ENCODE assay signal across 8 mouse cellular contexts in genomic region chr9:108261865-108262264, GRCm38 (mm10). TPM values are rescaled to one million over a fixed set of nuclear protein-coding genes. Genes with fewer than 3 reads are reported as not detected.
DNase-seq lines count a peak whose midpoint lies in the region; ATAC-seq and TF ChIP-seq lines count a peak whose summit lies in the region.

No protein-coding gene starts in this region.

- H3K9me3 ChIP-seq in kidney, postnatal 0 days (replicated peaks; ENCODE audit: low read length), result no peaks in the 10 kb centered on the region
- H3K9me3 ChIP-seq in forebrain, embryonic 11.5 days (ENCODE audit: control insufficient read depth, low read length), result no peaks in the 10 kb centered on the region
- no peaks in the 10 kb centered on the region for H3K9me3 ChIP-seq in intestine, embryonic 14.5 days (ENCODE audit: control insufficient read depth, low read length)
- no peaks in the 10 kb centered on the region for H3K9me3 ChIP-seq in neural tube, embryonic 13.5 days

- H3K27ac ChIP-seq in kidney, postnatal 0 days, result peak overlapping the region; percentile 92
- no peak overlapping the region for H3K27ac ChIP-seq in forebrain, embryonic 11.5 days (ENCODE audit: low read depth, low read length)
- no peak overlapping the region for H3K27ac ChIP-seq in intestine, embryonic 14.5 days (ENCODE audit: low read depth)
- H3K27ac ChIP-seq in neural tube, embryonic 13.5 days (replicated peaks), result no peak overlapping the region

- peak overlapping the region; percentile 80 for H3K4me2 ChIP-seq in kidney, postnatal 0 days (ENCODE audit: low read length)
- H3K4me2 ChIP-seq in forebrain, embryonic 11.5 days (ENCODE audit: low read depth, low read length, severe bottlenecking), result peak overlapping the region; percentile 62
- peak overlapping the region; percentile 60 for H3K4me2 ChIP-seq in intestine, embryonic 14.5 days (ENCODE audit: low read length)
- H3K4me2 ChIP-seq in neural tube, embryonic 13.5 days, result peak overlapping the region; percentile 70

- peak overlapping the region; percentile 98 for H3K4me3 ChIP-seq in kidney, postnatal 0 days (replicated peaks; ENCODE audit: low read depth, low read length)
- no peak overlapping the region for H3K4me3 ChIP-seq in forebrain, embryonic 11.5 days (ENCODE audit: low read depth, low read length)
- H3K4me3 ChIP-seq in intestine, embryonic 14.5 days (ENCODE audit: low read depth, low read length), result peak overlapping the region; percentile 92; the same call in 1 of the 2 replicates
- H3K4me3 ChIP-seq in neural tube, embryonic 13.5 days, result peak overlapping the region; percentile 90

- H3K9ac ChIP-seq in kidney, postnatal 0 days (ENCODE audit: low read depth, low read length), result peak overlapping the region; percentile 95
- H3K9ac ChIP-seq in forebrain, embryonic 11.5 days (ENCODE audit: low read length), result 0 out of 2 replicates have a peak overlapping the region, but pooled peaks have one; percentile 1
- H3K9ac ChIP-seq in intestine, embryonic 14.5 days (ENCODE audit: low read length), result no peak overlapping the region
- H3K9ac ChIP-seq in neural tube, embryonic 13.5 days, result 0 out of 2 replicates have a peak overlapping the region, but pooled peaks have one; percentile 91

- no peak for TF ChIP-seq CTCF in kidney, postnatal 0 days (IDR thresholded peaks at IDR 0.05; ENCODE audit: low read depth)

- ATAC-seq in kidney, postnatal 0 days (replicated peaks; ENCODE audit: low FRiP score, low read depth), result no peak
- ATAC-seq in forebrain, embryonic 11.5 days (replicated peaks; ENCODE audit: low FRiP score), result no peak
- no peak for ATAC-seq in intestine, embryonic 14.5 days (replicated peaks; ENCODE audit: low FRiP score, low TSS enrichment, low read depth)
- no peak for ATAC-seq in neural tube, embryonic 13.5 days (ENCODE audit: low read depth)
- ATAC-seq in erythroid progenitor cell, adult 5-6 weeks (replicated peaks; ENCODE audit: low FRiP score, poor library complexity, severe bottlenecking), result no peak

- no peak for DNase-seq in kidney, postnatal 0 days (ENCODE audit: low spot score)
- DNase-seq in kidney, postnatal 14 days, result no peak
- no peak for DNase-seq in forebrain, embryonic 11.5 days (ENCODE audit: low spot score)
- DNase-seq in intestine, embryonic 14.5 days (ENCODE audit: low spot score), result no peak
- DNase-seq in cerebellum, adult 11 months, result no peak
- no peak for DNase-seq in cerebellum, postnatal 10 days

- no peaks in the 10 kb centered on the region; the same call in 1 of the 2 replicates for H3K36me3 ChIP-seq in kidney, postnatal 0 days (ENCODE audit: insufficient read depth, low read length)
- no peaks in the 10 kb centered on the region; the same call in 1 of the 2 replicates for H3K36me3 ChIP-seq in forebrain, embryonic 11.5 days (ENCODE audit: control insufficient read depth, insufficient read depth, low read length)
- H3K36me3 ChIP-seq in intestine, embryonic 14.5 days (ENCODE audit: control insufficient read depth, insufficient read depth, low read length), result no peaks in the 10 kb centered on the region
- H3K36me3 ChIP-seq in neural tube, embryonic 13.5 days, result no peaks in the 10 kb centered on the region

- H3K4me1 ChIP-seq in kidney, postnatal 0 days (replicated peaks; ENCODE audit: insufficient read depth, low read length), result peaks cover 11% of the 10 kb centered on the region
- H3K4me1 ChIP-seq in forebrain, embryonic 11.5 days (replicated peaks; ENCODE audit: control insufficient read depth, insufficient read depth, low read length), result peaks cover 13% of the 10 kb centered on the region; the same call in 1 of the 2 replicates
- H3K4me1 ChIP-seq in intestine, embryonic 14.5 days (replicated peaks; ENCODE audit: control insufficient read depth, insufficient read depth, low read length), result peaks cover 22% of the 10 kb centered on the region
- H3K4me1 ChIP-seq in neural tube, embryonic 13.5 days (replicated peaks), result peaks cover 31% of the 10 kb centered on the region

- 43% methylated on average over 7 of the region's 7 CpGs for WGBS in kidney, postnatal 0 days
- 80% methylated on average over 7 of the region's 7 CpGs for WGBS in forebrain, embryonic 11.5 days
- WGBS in intestine, embryonic 14.5 days, result 72% methylated on average over 7 of the region's 7 CpGs
- WGBS in neural tube, embryonic 13.5 days, result 74% methylated on average over 7 of the region's 7 CpGs

- H3K27me3 ChIP-seq in kidney, postnatal 0 days (ENCODE audit: insufficient read depth, low read length), result no peaks in the 10 kb centered on the region
- no peaks in the 10 kb centered on the region for H3K27me3 ChIP-seq in forebrain, embryonic 11.5 days (ENCODE audit: control insufficient read depth, insufficient read depth, low read length)
- H3K27me3 ChIP-seq in intestine, embryonic 14.5 days (replicated peaks; ENCODE audit: control insufficient read depth, insufficient read depth, low read length), result no peaks in the 10 kb centered on the region
- H3K27me3 ChIP-seq in neural tube, embryonic 13.5 days, result no peaks in the 10 kb centered on the region

RNA-seq across cellular contexts. Expression of gene Dag1, which starts 1.9 kb away (rescaled TPM):
- 165 and 170 TPM in 2 replicates for polyA plus RNA-seq in kidney, postnatal 0 days (2015; fragmentation: Nextera tagmentation; extraction: Ambion mirVana)
- polyA plus RNA-seq in forebrain, embryonic 11.5 days (2014; fragmentation: Nextera tagmentation; extraction: Ambion mirVana), result 77.1 and 82.0 TPM in 2 replicates
- polyA plus RNA-seq in intestine, embryonic 14.5 days (2014; fragmentation: Nextera tagmentation; extraction: Ambion mirVana), result 71.7 and 75.6 TPM in 2 replicates
- 57.2 and 57.6 TPM in 2 replicates for polyA plus RNA-seq in neural tube, embryonic 13.5 days (2015; fragmentation: Nextera tagmentation; extraction: Ambion mirVana)
- 11.2 and 14.3 TPM in 2 replicates for total RNA-seq in erythroid progenitor cell, adult 5-6 weeks (2015; ENCODE audit: low replicate concordance)
- 5.4 and 6.3 TPM in 2 replicates for total RNA-seq in erythroid progenitor cell, adult 5-6 weeks (2017; ENCODE audit: low replicate concordance)

RNA-seq across cellular contexts. Expression of gene Nicn1, which starts 28.4 kb away (rescaled TPM):
- 30.1 and 34.5 TPM in 2 replicates for polyA plus RNA-seq in kidney, postnatal 0 days (2015; fragmentation: Nextera tagmentation; extraction: Ambion mirVana)
- 46.8 and 61.8 TPM in 2 replicates for polyA plus RNA-seq in forebrain, embryonic 11.5 days (2014; fragmentation: Nextera tagmentation; extraction: Ambion mirVana)
- 38.9 and 41.2 TPM in 2 replicates for polyA plus RNA-seq in intestine, embryonic 14.5 days (2014; fragmentation: Nextera tagmentation; extraction: Ambion mirVana)
- 124 and 130 TPM in 2 replicates for polyA plus RNA-seq in neural tube, embryonic 13.5 days (2015; fragmentation: Nextera tagmentation; extraction: Ambion mirVana)
- total RNA-seq in erythroid progenitor cell, adult 5-6 weeks (2015; ENCODE audit: low replicate concordance), result not detected in 2 replicates
- total RNA-seq in erythroid progenitor cell, adult 5-6 weeks (2017; ENCODE audit: low replicate concordance), result 0.64 and 0.91 TPM in 2 replicates

RNA-seq across cellular contexts. Expression of gene Amt, which starts 34.8 kb away (rescaled TPM):
- polyA plus RNA-seq in kidney, postnatal 0 days (2015; fragmentation: Nextera tagmentation; extraction: Ambion mirVana), result 50.5 and 51.2 TPM in 2 replicates
- polyA plus RNA-seq in forebrain, embryonic 11.5 days (2014; fragmentation: Nextera tagmentation; extraction: Ambion mirVana), result 25.1 and 25.9 TPM in 2 replicates
- polyA plus RNA-seq in intestine, embryonic 14.5 days (2014; fragmentation: Nextera tagmentation; extraction: Ambion mirVana), result 23.0 and 24.2 TPM in 2 replicates
- polyA plus RNA-seq in neural tube, embryonic 13.5 days (2015; fragmentation: Nextera tagmentation; extraction: Ambion mirVana), result 29.1 and 30.6 TPM in 2 replicates
- total RNA-seq in erythroid progenitor cell, adult 5-6 weeks (2015; ENCODE audit: low replicate concordance), result not detected in 2 replicates
- not detected in 2 replicates for total RNA-seq in erythroid progenitor cell, adult 5-6 weeks (2017; ENCODE audit: low replicate concordance)

RNA-seq across cellular contexts. Expression of gene Rhoa, which starts 44.1 kb away (rescaled TPM):
- 448 and 489 TPM in 2 replicates for polyA plus RNA-seq in kidney, postnatal 0 days (2015; fragmentation: Nextera tagmentation; extraction: Ambion mirVana)
- 298 and 303 TPM in 2 replicates for polyA plus RNA-seq in forebrain, embryonic 11.5 days (2014; fragmentation: Nextera tagmentation; extraction: Ambion mirVana)
- 281 and 309 TPM in 2 replicates for polyA plus RNA-seq in intestine, embryonic 14.5 days (2014; fragmentation: Nextera tagmentation; extraction: Ambion mirVana)
- 309 and 338 TPM in 2 replicates for polyA plus RNA-seq in neural tube, embryonic 13.5 days (2015; fragmentation: Nextera tagmentation; extraction: Ambion mirVana)
- 157 and 175 TPM in 2 replicates for total RNA-seq in erythroid progenitor cell, adult 5-6 weeks (2015; ENCODE audit: low replicate concordance)
- 253 and 313 TPM in 2 replicates for total RNA-seq in erythroid progenitor cell, adult 5-6 weeks (2017; ENCODE audit: low replicate concordance)

RNA-seq across cellular contexts. Expression of gene Tcta, which starts 44.1 kb away (rescaled TPM):
- 47.5 and 49.0 TPM in 2 replicates for polyA plus RNA-seq in kidney, postnatal 0 days (2015; fragmentation: Nextera tagmentation; extraction: Ambion mirVana)
- 20.8 and 25.5 TPM in 2 replicates for polyA plus RNA-seq in forebrain, embryonic 11.5 days (2014; fragmentation: Nextera tagmentation; extraction: Ambion mirVana)
- polyA plus RNA-seq in intestine, embryonic 14.5 days (2014; fragmentation: Nextera tagmentation; extraction: Ambion mirVana), result 27.5 and 30.4 TPM in 2 replicates
- polyA plus RNA-seq in neural tube, embryonic 13.5 days (2015; fragmentation: Nextera tagmentation; extraction: Ambion mirVana), result 51.9 and 62.2 TPM in 2 replicates
- total RNA-seq in erythroid progenitor cell, adult 5-6 weeks (2015; ENCODE audit: low replicate concordance), result 5.9 and 11.5 TPM in 2 replicates
- 2.3 and 2.4 TPM in 2 replicates for total RNA-seq in erythroid progenitor cell, adult 5-6 weeks (2017; ENCODE audit: low replicate concordance)
